Mouse (Mus musculus): Measurements from ENCODE around the gene Nit1.
A peak's percentile ranks its signal among the peaks of the same experiment; 100 is the strongest.

Nit1 gene

DNA sequence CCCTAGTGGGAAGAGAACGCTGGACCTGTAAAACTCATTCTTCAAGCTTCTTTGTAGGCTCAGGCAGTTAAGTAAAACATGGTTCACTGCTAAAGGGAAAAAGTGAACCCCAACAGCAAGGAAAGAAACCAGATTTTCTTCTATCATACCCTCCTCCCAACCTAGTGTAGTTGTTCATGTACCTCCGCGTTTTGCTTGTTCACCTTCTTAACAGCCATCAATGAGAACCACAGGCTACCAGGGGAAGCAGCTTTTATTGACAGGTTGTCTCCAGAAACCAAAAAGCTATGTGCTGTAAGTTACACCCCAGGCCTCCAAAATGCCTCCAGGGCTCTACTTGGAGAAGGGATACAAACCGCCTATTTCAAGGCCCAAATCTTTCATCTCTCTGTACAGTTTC lies 57.1 kb downstream of the Nit1 start:
- DNase-seq, result peak; percentile 10
